ENCODE assay signal across 13 mouse cellular contexts in genomic region chr3:132037670-132038069, GRCm38 (mm10). TPM values are rescaled to one million over a fixed set of nuclear protein-coding genes. Genes with fewer than 3 reads are reported as not detected.
A peak's percentile ranks its signal among the peaks of the same experiment; 100 is the strongest.
DNase-seq lines count a peak whose midpoint lies in the region; ATAC-seq and TF ChIP-seq lines count a peak whose summit lies in the region.
"Had no signal": no experiment of that assay in that cellular context is flagged by ENCODE, and none has a peak within 500 bp of the region (broad histone marks: within the 10 kb centered on the region; RNA-seq: fewer than 3 reads in every experiment).

No protein-coding gene starts in this region.

- no peak for ATAC-seq in heart, embryonic 14.5 days (ENCODE audit: insufficient number of reproducible peaks, insufficient read depth, low FRiP score, low read depth)
- ATAC-seq in intestine, embryonic 15.5 days, result peak; percentile 94
- no peak for ATAC-seq in liver, postnatal 0 days

- no peak for DNase-seq in heart, adult 18-20 months
- DNase-seq in R1 (ENCODE audit: low read depth, low spot score), result peak; percentile 8
- no peak for DNase-seq in testis, postnatal 14 days (ENCODE audit: low spot score)
- DNase-seq in liver, postnatal 0 days, result no peak
- DNase-seq: adrenal gland, postnatal 25 days; cerebellum, adult 2 months; heart, postnatal 14 days; kidney, adult 18-20 months; lung, postnatal 14 days had no signal

- H3K36me3 ChIP-seq in heart, embryonic 14.5 days (ENCODE audit: control insufficient read depth, insufficient read depth, low read length), result no peaks in the 10 kb centered on the region
- H3K36me3 ChIP-seq in C2C12 (ENCODE audit: control insufficient read depth, insufficient read depth), result no peaks in the 10 kb centered on the region
- no peaks in the 10 kb centered on the region for H3K36me3 ChIP-seq in intestine, embryonic 15.5 days
- no peaks in the 10 kb centered on the region for H3K36me3 ChIP-seq in liver, postnatal 0 days (replicated peaks; ENCODE audit: insufficient read depth, low read length)
- H3K36me3 ChIP-seq: limb, embryonic 13.5 days had no signal

- H3K27ac ChIP-seq in heart, embryonic 14.5 days (replicated peaks in 1 of 2; ENCODE audit: control insufficient read depth in 1 of 2, insufficient read depth in 1 of 2, low read depth in 2 of 2, low read length in 2 of 2), result no peak overlapping the region
- no peak overlapping the region for H3K27ac ChIP-seq in intestine, embryonic 15.5 days
- H3K27ac ChIP-seq in liver, postnatal 0 days (ENCODE audit: low read depth), result no peak overlapping the region
- H3K27ac ChIP-seq: limb, embryonic 13.5 days had no signal

- no peaks in the 10 kb centered on the region for H3K9me3 ChIP-seq in heart, embryonic 14.5 days (ENCODE audit: control insufficient read depth, low read length)
- no peaks in the 10 kb centered on the region for H3K9me3 ChIP-seq in intestine, embryonic 15.5 days
- no peaks in the 10 kb centered on the region for H3K9me3 ChIP-seq in liver, postnatal 0 days (ENCODE audit: low read length)
- H3K9me3 ChIP-seq: limb, embryonic 13.5 days had no signal

- H3K4me3 ChIP-seq in heart, embryonic 14.5 days (ENCODE audit: control insufficient read depth in 1 of 2, insufficient read depth in 1 of 2, low read depth in 1 of 2, low read length in 2 of 2), result no peak overlapping the region
- no peak overlapping the region for H3K4me3 ChIP-seq in C2C12 (ENCODE audit: insufficient read depth, poor library complexity, severe bottlenecking)
- H3K4me3 ChIP-seq in intestine, embryonic 15.5 days (replicated peaks), result no peak overlapping the region
- no peak overlapping the region for H3K4me3 ChIP-seq in liver, postnatal 0 days (ENCODE audit: low read depth, low read length)
- H3K4me3 ChIP-seq: limb, embryonic 13.5 days had no signal

- H3K79me3 ChIP-seq in C2C12 (ENCODE audit: low read depth), result no peaks in the 10 kb centered on the region

- peak overlapping the region; percentile 50 for H3K4me2 ChIP-seq in heart, embryonic 14.5 days (ENCODE audit: low read length)
- H3K4me2 ChIP-seq in intestine, embryonic 15.5 days (replicated peaks), result peak overlapping the region; percentile 0; the same call in 1 of the 2 replicates
- H3K4me2 ChIP-seq in liver, postnatal 0 days (ENCODE audit: low read depth, low read length), result no peak overlapping the region
- H3K4me2 ChIP-seq: limb, embryonic 13.5 days had no signal

- H3K27me3 ChIP-seq in heart, embryonic 14.5 days (ENCODE audit: control insufficient read depth, insufficient read depth, low read length), result no peaks in the 10 kb centered on the region
- H3K27me3 ChIP-seq in C2C12 (ENCODE audit: control insufficient read depth, insufficient read depth, insufficient read length), result no peaks in the 10 kb centered on the region
- no peaks in the 10 kb centered on the region for H3K27me3 ChIP-seq in intestine, embryonic 15.5 days (replicated peaks)
- H3K27me3 ChIP-seq in liver, postnatal 0 days (ENCODE audit: insufficient read depth, low read length), result no peaks in the 10 kb centered on the region
- H3K27me3 ChIP-seq: limb, embryonic 13.5 days had no signal

- no peak overlapping the region for H3ac ChIP-seq in C2C12 (ENCODE audit: control insufficient read depth, insufficient read length, low read depth)

- no peak overlapping the region for H3K9ac ChIP-seq in heart, embryonic 14.5 days (ENCODE audit: low read length)
- H3K9ac ChIP-seq in intestine, embryonic 15.5 days, result no peak overlapping the region
- no peak overlapping the region for H3K9ac ChIP-seq in liver, postnatal 0 days (replicated peaks)
- H3K9ac ChIP-seq: limb, embryonic 13.5 days had no signal

- TF ChIP-seq CTCF in C2C12 (IDR thresholded peaks at IDR 0.05; ENCODE audit: control insufficient read depth, insufficient read depth, insufficient read length), result no peak
- no peak for TF ChIP-seq CTCF in liver, postnatal 0 days (IDR thresholded peaks at IDR 0.05; ENCODE audit: low read depth)

- no peaks in the 10 kb centered on the region for H3K79me2 ChIP-seq in C2C12 (ENCODE audit: control insufficient read depth, insufficient read depth)

- 26% methylated on average over 10 of the region's 10 CpGs for WGBS in heart, embryonic 14.5 days
- 41% methylated on average over 10 of the region's 10 CpGs for WGBS in intestine, embryonic 15.5 days
- WGBS in liver, postnatal 0 days (ENCODE audit: insufficient replicate concordance), result 22% methylated on average over 10 of the region's 10 CpGs

- H3K4me1 ChIP-seq in heart, embryonic 14.5 days (ENCODE audit: control insufficient read depth in 2 of 2, insufficient read depth in 2 of 2, low read length in 2 of 2), result peaks cover 2 to 9% of the 10 kb centered on the region in 2 experiments; a peak in 3 of 4 replicates
- H3K4me1 ChIP-seq in intestine, embryonic 15.5 days (replicated peaks), result peaks cover 3% of the 10 kb centered on the region
- H3K4me1 ChIP-seq in liver, postnatal 0 days (ENCODE audit: insufficient read depth), result no peaks in the 10 kb centered on the region

- TF ChIP-seq EP300 in liver, postnatal 0 days (IDR thresholded peaks at IDR 0.05; ENCODE audit: low read depth), result no peak

TF ChIP-seq in C2C12, 6 proteins besides CTCF, POLR2A, EP300 and RAD21:
- TF ChIP-seq MYOG (IDR thresholded peaks at IDR 0.05; ENCODE audit: control insufficient read depth, extremely low read depth, insufficient read length) (no peak), USF1 (IDR thresholded peaks at IDR 0.05; ENCODE audit: low read depth) (no peak), CEBPB (IDR thresholded peaks at IDR 0.05; ENCODE audit: low read depth) (peak; percentile 75), MAX (IDR thresholded peaks at IDR 0.05) (no peak)

RNA-seq across cellular contexts. Expression of gene Dkk2, which starts 47.4 kb away (rescaled TPM):
- 0.94 and 1.2 TPM in 2 replicates for polyA plus RNA-seq in heart, embryonic 14.5 days (2014; fragmentation: Nextera tagmentation; extraction: Ambion mirVana)
- under 1 TPM; 0.10 to 0.18 TPM for total RNA-seq in heart, adult 18-20 months (2021)
- polyA plus RNA-seq in C2C12 (2012; fragmentation: generic; extraction: Trizol), result 0.05 TPM
- polyA plus RNA-seq in intestine, embryonic 15.5 days (2015; fragmentation: Nextera tagmentation; extraction: Ambion mirVana), result 11.0 and 11.1 TPM in 2 replicates
- polyA plus RNA-seq in liver, postnatal 0 days (2015; fragmentation: Nextera tagmentation; extraction: Ambion mirVana), result 0.02 and 0.06 TPM in 2 replicates
